Mouse (Mus musculus): Measurements from ENCODE around the gene Ube2dnl1. TPM values are rescaled to one million over a fixed set of nuclear protein-coding genes. Genes with fewer than 3 reads are reported as not detected.

Gene Ube2dnl1
- not detected for total RNA-seq (2021)
- long read RNA-seq, experiment 1, result 0 reads
- long read RNA-seq, experiment 2, result 0 reads

DNA sequence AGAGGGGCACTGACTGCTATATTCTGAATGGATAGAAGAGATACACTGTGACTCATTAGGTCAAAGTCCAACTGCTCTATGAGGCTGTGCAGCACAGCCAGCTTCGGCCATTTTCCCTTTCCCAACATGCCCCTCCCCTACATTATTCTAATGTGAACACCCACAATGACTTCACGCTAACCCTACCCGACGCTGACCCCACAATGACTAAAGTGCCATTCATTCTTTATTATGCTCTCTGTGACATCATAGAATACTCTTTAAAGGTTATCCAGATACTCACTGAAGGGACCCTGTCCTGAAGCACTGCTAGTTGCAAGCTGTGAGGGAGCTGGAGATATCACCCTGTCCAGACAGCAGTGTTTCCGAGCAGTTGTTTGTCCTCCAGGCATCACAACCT lies at the start of gene Ube2dnl1:
TSS of gene Ube2dnl1 (plus strand) at position 301 of the 400 bp plus-strand sequence.
- intact Hi-C loops (cut with DNase I), result no loop called here
- no peak for DNase-seq (ENCODE audit: low spot score in 2 of 2)

DNA sequence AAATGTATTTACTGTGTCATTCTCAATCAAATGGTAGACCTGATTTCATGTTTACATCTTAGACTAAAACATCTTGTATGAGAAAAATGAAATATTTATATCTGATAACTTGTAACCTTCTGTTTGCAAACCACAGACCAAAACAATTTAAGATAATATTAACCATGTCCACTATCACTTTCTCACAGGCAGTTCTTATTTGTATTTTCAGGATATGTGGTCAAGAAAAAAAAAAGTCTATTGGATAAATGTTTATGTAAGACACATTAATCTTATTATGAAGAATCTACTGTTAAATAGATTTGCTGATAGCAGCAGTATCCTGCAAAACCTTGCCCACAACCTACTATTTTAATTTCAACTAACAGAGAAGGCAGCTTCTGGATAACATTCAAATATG lies 9.3 kb upstream of the Ube2dnl1 start:
- intact Hi-C loops (cut with DNase I), result no loop called here
- DNase-seq (ENCODE audit: low spot score in 2 of 2), result no peak

DNA sequence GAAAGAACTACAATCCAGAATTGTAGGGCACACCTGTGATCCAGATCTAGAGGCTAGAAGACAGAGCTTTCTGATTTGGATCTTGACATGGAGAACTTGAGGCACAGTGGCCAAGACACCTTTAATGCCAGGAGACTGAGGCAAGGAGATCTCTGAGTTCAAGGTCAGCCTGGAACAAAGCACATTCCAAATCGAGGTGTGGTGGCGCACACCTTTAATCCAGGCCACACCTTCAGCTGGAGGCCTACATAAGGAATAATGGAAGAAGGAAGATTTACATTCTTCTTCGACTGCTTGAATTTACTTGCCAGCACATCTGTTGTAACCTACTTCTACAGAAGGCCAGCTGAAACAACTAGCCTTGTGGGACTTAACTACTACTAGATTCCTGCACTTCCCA lies 7.3 kb upstream of the Ube2dnl1 start:
- DNase-seq (ENCODE audit: low spot score in 2 of 2), result no peak
- intact Hi-C loops (cut with DNase I), result no loop called here

DNA sequence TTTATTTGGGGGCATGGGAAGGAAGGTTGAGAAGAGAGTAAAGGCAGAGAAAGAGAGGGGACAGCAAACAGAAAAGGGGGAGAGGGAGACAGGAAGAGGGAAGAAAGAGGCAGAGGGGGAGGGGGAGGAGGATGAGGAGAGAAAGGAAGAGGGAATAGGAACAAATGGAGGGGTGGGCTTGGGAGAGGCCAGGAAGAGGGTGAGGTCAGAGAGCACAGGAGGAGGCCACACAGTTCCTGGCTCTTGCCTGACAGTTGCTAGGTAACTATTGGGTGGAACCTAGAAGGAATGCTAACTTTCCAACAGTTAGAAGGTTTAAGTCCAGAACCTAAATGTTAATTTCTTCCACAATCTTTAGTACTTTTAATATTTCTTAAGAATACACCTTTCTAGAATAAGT lies 1.4 kb upstream of the Ube2dnl1 start:
- no peak for DNase-seq (ENCODE audit: low spot score in 2 of 2)
- intact Hi-C loops (cut with DNase I), result no loop called here

DNA sequence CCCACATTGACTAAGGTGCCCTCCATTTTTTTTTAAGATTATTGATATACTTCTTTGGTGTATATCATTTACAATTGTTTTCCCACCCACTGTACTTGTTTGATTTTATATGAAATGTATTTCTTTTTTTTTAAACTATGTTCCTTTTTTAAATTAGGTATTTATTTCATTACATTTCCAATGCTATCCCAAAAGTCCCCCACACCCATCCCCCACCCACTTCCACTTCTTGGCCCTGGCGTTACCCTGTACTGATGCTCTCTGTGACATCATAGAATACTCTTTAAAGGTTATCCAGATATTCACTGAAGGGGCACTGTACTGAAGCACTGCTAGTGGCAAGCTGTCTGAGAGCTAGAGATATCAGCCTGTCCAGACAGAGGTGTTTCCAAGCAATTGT lies 2.5 kb downstream of the Ube2dnl1 start, which contains the start of gene Ube2dnl2:
TSS of gene Ube2dnl2 (plus strand) at position 301 of the 400 bp plus-strand sequence.
- intact Hi-C loops (cut with DNase I), result no loop called here
- no peak for DNase-seq (ENCODE audit: low spot score in 2 of 2)

DNA sequence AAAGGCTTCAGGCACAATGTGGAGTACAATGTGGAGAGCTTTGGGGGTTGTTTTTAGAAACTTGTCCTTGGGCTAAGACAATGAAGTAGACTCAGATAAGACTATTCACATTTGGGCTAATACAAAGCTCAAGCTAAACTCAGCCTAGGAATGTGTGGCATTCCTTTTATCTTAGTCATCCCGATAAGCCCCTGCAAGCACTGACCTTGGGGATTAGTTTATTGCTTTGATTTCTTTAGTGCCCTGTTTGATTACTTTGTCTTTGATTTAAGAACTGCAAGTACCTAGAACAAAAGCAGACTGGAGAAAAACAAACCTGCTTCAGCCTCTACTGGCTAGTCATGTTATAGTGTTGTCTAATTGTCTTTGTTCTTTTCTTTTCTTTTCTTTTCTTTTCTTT lies 50.3 kb downstream of the Ube2dnl1 start:
- no peak for DNase-seq (ENCODE audit: low spot score in 2 of 2)
- intact Hi-C loops (cut with DNase I), result no loop called here

Other genes starting within 250 kb of the Ube2dnl1 start
- gene Ube2dnl2, start 2.6 kb downstream of the Ube2dnl1 start, total RNA-seq (2021), result not detected

All from left cerebral cortex, postnatal 14 days (tissue).